In genomic region chr11:44612156-44612555, GRCm38 (mm10) we compare ENCODE assay signal across 8 mouse cellular contexts. TPM values are rescaled to one million over a fixed set of nuclear protein-coding genes. Genes with fewer than 3 reads are reported as not detected.
DNase-seq lines count a peak whose midpoint lies in the region; ATAC-seq lines count a peak whose summit lies in the region.
"Had no signal": no experiment of that assay in that cellular context is flagged by ENCODE, and none has a peak within 500 bp of the region (broad histone marks: within the 10 kb centered on the region; RNA-seq: fewer than 3 reads in every experiment).

No protein-coding gene starts in this region.

- peaks cover 40% of the 10 kb centered on the region for H3K27me3 ChIP-seq in kidney, embryonic 16.5 days (ENCODE audit: insufficient read depth, low read length)
- peaks cover 40% of the 10 kb centered on the region for H3K27me3 ChIP-seq in embryonic facial prominence, embryonic 14.5 days (replicated peaks; ENCODE audit: control insufficient read depth, insufficient read depth, low read length)
- H3K27me3 ChIP-seq in midbrain, embryonic 13.5 days: peaks cover 56% of the 10 kb centered on the region
- H3K27me3 ChIP-seq: Patski had no signal

- peaks cover 25% of the 10 kb centered on the region for H3K4me1 ChIP-seq in kidney, embryonic 16.5 days (ENCODE audit: insufficient read depth, low read length)
- peaks cover 7% of the 10 kb centered on the region for H3K4me1 ChIP-seq in brown adipose tissue, adult 24 weeks (ENCODE audit: control insufficient read depth, insufficient read depth, insufficient read length, low read length)
- H3K4me1 ChIP-seq in embryonic facial prominence, embryonic 14.5 days (ENCODE audit: control insufficient read depth, insufficient read depth, low read length): peaks cover 19% of the 10 kb centered on the region
- H3K4me1 ChIP-seq in midbrain, embryonic 13.5 days (replicated peaks): peaks cover 37% of the 10 kb centered on the region

- 14% methylated on average over 10 of the region's 10 CpGs for WGBS in kidney, embryonic 16.5 days
- WGBS in embryonic facial prominence, embryonic 14.5 days: 10% methylated on average over 10 of the region's 10 CpGs
- 5% methylated on average over 10 of the region's 10 CpGs for WGBS in midbrain, embryonic 13.5 days

- H3K9me3 ChIP-seq in kidney, embryonic 16.5 days (ENCODE audit: low read length): no peaks in the 10 kb centered on the region
- H3K9me3 ChIP-seq in embryonic facial prominence, embryonic 14.5 days (ENCODE audit: control insufficient read depth, low read length): no peaks in the 10 kb centered on the region
- H3K9me3 ChIP-seq in midbrain, embryonic 13.5 days: no peaks in the 10 kb centered on the region

- DNase-seq in kidney, postnatal 14 days: no peak
- DNase-seq in embryonic facial prominence, embryonic 14.5 days (ENCODE audit: low spot score): no peak
- DNase-seq in cerebellum, adult 8-10 months: no peak
- no peak for DNase-seq in gastrocnemius, adult 18-20 months (ENCODE audit: low spot score)

- peak overlapping the region; percentile 42 for H3K4me3 ChIP-seq in kidney, embryonic 16.5 days (ENCODE audit: low read length)
- H3K4me3 ChIP-seq in brown adipose tissue, adult 24 weeks (ENCODE audit: insufficient read depth, low read depth, low read length): peak overlapping the region; percentile 55
- H3K4me3 ChIP-seq in embryonic facial prominence, embryonic 14.5 days (ENCODE audit: low read depth, low read length): peak overlapping the region; percentile 40; the same call in 1 of the 2 replicates
- peak overlapping the region; percentile 38; the same call in 1 of the 2 replicates for H3K4me3 ChIP-seq in midbrain, embryonic 13.5 days (replicated peaks)

- H3K27ac ChIP-seq in kidney, embryonic 16.5 days (ENCODE audit: low read length): no peak overlapping the region
- peak overlapping the region; percentile 70 for H3K27ac ChIP-seq in brown adipose tissue, adult 24 weeks (replicated peaks; ENCODE audit: low read depth, low read length)
- no peak overlapping the region for H3K27ac ChIP-seq in embryonic facial prominence, embryonic 14.5 days (replicated peaks; ENCODE audit: low read depth, low read length)
- H3K27ac ChIP-seq in midbrain, embryonic 13.5 days: no peak overlapping the region

- H3K9ac ChIP-seq in kidney, embryonic 16.5 days (replicated peaks; ENCODE audit: low read length): no peak overlapping the region
- H3K9ac ChIP-seq in embryonic facial prominence, embryonic 14.5 days (ENCODE audit: low read depth, low read length): no peak overlapping the region
- H3K9ac ChIP-seq in midbrain, embryonic 13.5 days (replicated peaks): 0 out of 2 replicates have a peak overlapping the region, but pooled peaks have one; percentile 67

- ATAC-seq in kidney, embryonic 16.5 days (ENCODE audit: low FRiP score, low TSS enrichment): no peak
- no peak for ATAC-seq in embryonic facial prominence, embryonic 14.5 days (ENCODE audit: low read depth)
- no peak for ATAC-seq in midbrain, embryonic 13.5 days
- ATAC-seq: Patski had no signal

- H3K36me3 ChIP-seq in kidney, embryonic 16.5 days (ENCODE audit: insufficient read depth, low read length): no peaks in the 10 kb centered on the region
- no peaks in the 10 kb centered on the region for H3K36me3 ChIP-seq in embryonic facial prominence, embryonic 14.5 days (ENCODE audit: control insufficient read depth, insufficient read depth, low read length)
- no peaks in the 10 kb centered on the region for H3K36me3 ChIP-seq in midbrain, embryonic 13.5 days

- peak overlapping the region; percentile 82; the same call in 1 of the 2 replicates for H3K4me2 ChIP-seq in kidney, embryonic 16.5 days (replicated peaks; ENCODE audit: low read depth, low read length)
- H3K4me2 ChIP-seq in embryonic facial prominence, embryonic 14.5 days (ENCODE audit: low read depth, low read length): peak overlapping the region; percentile 88
- H3K4me2 ChIP-seq in midbrain, embryonic 13.5 days (replicated peaks): peak overlapping the region; percentile 89

RNA-seq across cellular contexts. Expression of gene Ebf1, which starts 5.0 kb away (rescaled TPM):
- 24.1 and 26.2 TPM in 2 replicates for polyA plus RNA-seq in kidney, embryonic 16.5 days (2015; fragmentation: Nextera tagmentation; extraction: Ambion mirVana)
- 35.3 and 38.8 TPM in 2 replicates for polyA plus RNA-seq in brown adipose tissue, adult 24 weeks (2012; ENCODE audit: insufficient read depth, insufficient read length, missing spikeins)
- 54.5 and 61.6 TPM in 2 replicates for polyA plus RNA-seq in embryonic facial prominence, embryonic 14.5 days (2014; fragmentation: Nextera tagmentation; extraction: Ambion mirVana)
- polyA plus RNA-seq in midbrain, embryonic 13.5 days (2015; fragmentation: Nextera tagmentation; extraction: Ambion mirVana): 93.8 and 94.0 TPM in 2 replicates
- total RNA-seq in gastrocnemius, adult 18-20 months (2021): 1 to 10 TPM; 5.5 to 8.2 TPM
